Mouse (Mus musculus): ENCODE results near the gene Slc13a2. TPM values are rescaled to one million over a fixed set of nuclear protein-coding genes. Genes with fewer than 3 reads are reported as not detected.
A peak's percentile ranks its signal among the peaks of the same experiment; 100 is the strongest.

Slc13a2 gene
- polyA plus RNA-seq (2015; fragmentation: Nextera tagmentation; extraction: Ambion mirVana) = 1.1 and 1.2 TPM in 2 replicates

DNA sequence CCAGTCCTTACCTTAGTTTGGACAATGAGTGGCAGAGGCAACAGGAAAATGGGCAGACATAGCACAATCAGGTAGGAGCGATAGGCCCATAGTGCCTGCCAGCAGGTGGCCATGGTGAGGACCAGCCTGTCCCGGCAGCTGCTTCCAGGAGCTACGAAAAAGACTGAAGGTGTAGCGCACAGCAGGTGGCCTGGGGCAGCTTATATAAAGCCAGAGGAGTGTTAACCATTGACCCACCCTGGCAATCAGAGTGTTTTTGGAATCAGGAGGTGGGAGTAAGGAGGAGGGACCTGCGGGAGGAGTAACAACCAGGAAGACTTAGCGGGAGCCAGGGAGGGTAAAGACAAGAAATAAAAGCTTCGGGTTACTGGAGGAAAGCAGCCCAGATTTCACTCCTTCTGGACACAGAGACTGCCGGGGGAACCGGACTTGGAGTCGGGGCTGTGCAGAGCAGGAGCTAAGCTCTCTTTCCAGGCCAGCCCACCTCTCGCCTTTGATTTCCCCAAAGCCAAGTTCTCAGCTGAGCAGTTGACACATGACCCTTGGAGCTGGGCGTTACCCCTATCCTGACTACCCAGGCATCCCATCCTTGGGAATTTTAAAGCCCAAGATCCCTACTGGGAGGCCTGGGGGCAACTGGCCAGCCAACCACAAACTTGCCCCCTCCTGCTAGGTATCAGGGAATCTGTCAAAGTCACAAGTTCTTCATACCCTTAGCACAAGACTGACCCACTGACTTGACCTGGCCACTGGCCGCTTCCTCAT is at the start of gene Slc13a2:
Gene Slc13a2 (minus strand): TSS at position 163 of the 765 bp plus-strand sequence.
- peaks cover 25% of the 10 kb centered on the region for H3K4me1 ChIP-seq
- H3K36me3 ChIP-seq = no peaks in the 10 kb centered on the region
- no peak within 1 kb of the TSS for H3K9ac ChIP-seq
- H3K27me3 ChIP-seq = peaks cover 15% of the 10 kb centered on the region
- 11% methylated on average over 13 of the region's 13 CpGs for WGBS
- peak; percentile 79 for ATAC-seq (replicated peaks; ENCODE audit: low FRiP score)
- H3K27ac ChIP-seq = peak within 1 kb of the TSS; percentile 59; the same call in 1 of the 2 replicates
- H3K4me3 ChIP-seq (replicated peaks) = no peak within 1 kb of the TSS
- peak within 1 kb of the TSS; percentile 31 for H3K4me2 ChIP-seq
- no peaks in the 10 kb centered on the region for H3K9me3 ChIP-seq (replicated peaks)

DNA sequence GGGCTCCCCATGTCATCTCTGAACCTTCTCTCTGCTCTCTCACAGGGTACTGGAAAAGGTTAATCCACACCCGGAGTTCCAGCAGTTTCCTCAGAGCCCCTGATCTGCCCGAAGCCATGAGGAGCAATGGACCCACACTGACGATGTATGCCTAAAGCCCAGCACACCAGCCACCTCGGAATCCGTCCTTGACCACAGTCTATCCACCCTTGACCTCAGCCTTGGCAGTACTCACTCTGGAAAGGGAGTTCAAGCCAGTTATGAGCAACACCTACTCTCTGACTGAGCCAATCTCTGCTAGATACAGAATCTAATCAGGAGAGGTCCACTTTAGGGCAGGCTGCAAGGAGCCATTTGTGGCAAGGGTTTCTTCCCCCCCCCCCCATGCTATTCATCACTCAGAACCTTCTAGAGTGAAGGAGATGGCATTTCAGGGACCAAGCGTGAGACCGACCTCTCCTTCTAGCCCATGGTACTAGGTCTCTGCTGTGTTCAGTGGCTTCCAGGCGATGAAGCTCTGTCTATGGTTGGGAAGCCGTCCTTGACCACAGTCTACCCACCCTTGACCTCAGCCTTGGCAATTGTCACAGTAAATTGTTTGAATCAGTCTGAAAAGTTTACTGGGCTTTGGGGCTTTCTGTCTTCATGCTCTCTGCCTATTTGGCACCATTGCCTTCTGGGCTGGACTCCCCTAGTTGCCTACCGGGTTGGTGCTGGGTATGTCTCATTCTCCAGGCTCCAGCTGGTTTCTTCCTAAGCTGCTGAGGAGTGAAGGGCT is 49.5 kb upstream of the Slc13a2 start:
- 88% methylated on average over 10 of the region's 10 CpGs for WGBS

DNA sequence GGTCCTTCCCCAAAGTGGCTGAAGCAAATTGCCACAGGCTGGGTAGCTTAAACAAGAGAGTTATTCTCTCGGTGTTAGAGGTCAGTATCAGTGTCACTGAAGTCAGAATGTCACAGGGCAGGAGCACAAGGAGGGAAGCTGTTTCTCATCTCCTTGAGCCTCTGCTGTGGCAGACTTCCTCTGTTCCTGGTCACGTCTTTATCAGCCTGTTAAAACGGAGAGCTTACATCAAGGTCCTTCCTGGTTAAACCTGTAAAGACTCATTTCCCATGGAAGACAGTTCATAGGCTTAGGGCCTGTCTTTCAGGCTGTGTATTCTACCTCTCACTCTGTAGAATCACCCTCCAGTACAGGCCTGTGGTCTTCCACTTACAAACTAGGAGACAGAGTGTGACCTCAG is 45.9 kb upstream of the Slc13a2 start:
- Histone ChIP-seq H3K4me2 (no peak overlapping the region), H3K36me3 (no peaks in the 10 kb centered on the region), H3K27ac (no peak overlapping the region), H3K9ac (no peak overlapping the region), H3K27me3 (no peaks in the 10 kb centered on the region), H3K4me3 (replicated peaks) (no peak overlapping the region), H3K4me1 (peaks cover 26% of the 10 kb centered on the region), H3K9me3 (replicated peaks) (no peaks in the 10 kb centered on the region)
- no peak for ATAC-seq (replicated peaks; ENCODE audit: low FRiP score)
- WGBS = 43% methylated on average over 3 of the region's 3 CpGs

More for the DNA sequence above, 49.5 kb upstream of the Slc13a2 start:
- ATAC-seq (replicated peaks; ENCODE audit: low FRiP score) = no peak
- H3K9ac ChIP-seq = no peak overlapping the region
- H3K36me3 ChIP-seq = no peaks in the 10 kb centered on the region
- peaks cover 5% of the 10 kb centered on the region for H3K4me1 ChIP-seq
- H3K9me3 ChIP-seq (replicated peaks) = no peaks in the 10 kb centered on the region
- no peaks in the 10 kb centered on the region for H3K27me3 ChIP-seq
- no peak overlapping the region for H3K4me3 ChIP-seq (replicated peaks)
- no peak overlapping the region for H3K27ac ChIP-seq
- H3K4me2 ChIP-seq = no peak overlapping the region

DNA sequence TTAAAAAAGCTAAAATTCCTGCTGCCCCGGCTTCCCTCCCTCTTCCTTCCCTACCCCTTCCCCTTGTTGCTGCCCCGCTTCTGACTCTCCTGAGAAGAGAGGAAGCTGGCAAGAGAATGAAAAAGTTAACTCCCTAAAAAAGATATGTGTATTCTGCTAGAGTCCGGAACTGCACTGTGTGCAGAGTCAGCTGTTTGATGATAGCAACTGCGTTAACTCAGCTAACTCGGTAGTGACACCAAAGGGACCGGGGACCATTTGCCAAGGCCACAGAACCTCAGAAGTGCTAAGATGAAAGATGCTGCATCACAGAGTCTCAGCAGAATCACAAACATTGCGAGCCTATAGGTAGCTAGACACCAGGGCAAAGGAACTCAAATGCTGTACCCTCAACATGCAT is 45.5 kb upstream of the Slc13a2 start:
- H3K4me3 ChIP-seq (replicated peaks) = no peak overlapping the region
- no peaks in the 10 kb centered on the region for H3K9me3 ChIP-seq (replicated peaks)
- H3K4me2 ChIP-seq = no peak overlapping the region
- no peaks in the 10 kb centered on the region for H3K27me3 ChIP-seq
- H3K27ac ChIP-seq = no peak overlapping the region
- ATAC-seq (replicated peaks; ENCODE audit: low FRiP score) = no peak
- WGBS = 69% methylated on average over 7 of the region's 7 CpGs
- H3K4me1 ChIP-seq = peaks cover 27% of the 10 kb centered on the region
- no peaks in the 10 kb centered on the region for H3K36me3 ChIP-seq
- H3K9ac ChIP-seq = no peak overlapping the region

DNA sequence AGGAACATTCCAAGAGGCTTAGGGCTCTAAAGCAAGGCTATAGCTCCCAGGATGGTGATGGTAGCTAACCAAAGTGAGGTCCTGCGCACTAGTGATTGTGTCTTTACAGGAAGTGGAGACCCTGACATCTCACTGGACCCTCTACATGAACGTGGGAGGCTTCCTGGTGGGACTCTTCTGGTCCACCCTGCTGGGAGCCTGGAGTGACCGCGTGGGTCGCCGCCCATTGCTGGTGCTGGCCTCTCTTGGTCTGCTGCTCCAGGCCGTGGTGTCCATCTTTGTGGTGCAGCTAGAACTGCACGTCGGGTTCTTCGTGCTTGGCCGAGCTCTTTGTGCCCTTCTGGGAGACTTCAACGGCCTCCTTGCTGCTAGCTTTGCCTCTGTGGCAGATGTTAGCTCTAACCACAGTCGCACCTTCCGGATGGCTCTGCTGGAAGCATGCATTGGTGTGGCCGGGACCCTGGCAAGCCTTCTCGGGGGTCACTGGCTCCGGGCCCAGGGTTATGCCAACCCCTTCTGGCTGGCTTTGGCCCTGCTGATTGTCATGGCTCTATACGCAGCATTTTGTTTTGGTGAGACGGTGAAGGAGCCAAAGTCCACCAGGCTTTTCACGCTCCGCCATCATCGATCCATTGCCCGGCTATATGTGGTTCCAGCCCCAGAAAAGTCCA is 44.4 kb upstream of the Slc13a2 start:
- WGBS = 66% methylated on average over 23 of the region's 23 CpGs
- peaks cover 27% of the 10 kb centered on the region for H3K4me1 ChIP-seq
- H3K9me3 ChIP-seq (replicated peaks) = no peaks in the 10 kb centered on the region
- H3K27me3 ChIP-seq = no peaks in the 10 kb centered on the region
- peak overlapping the region; percentile 81 for H3K4me3 ChIP-seq (replicated peaks)
- H3K4me2 ChIP-seq = peak overlapping the region; percentile 91
- ATAC-seq (replicated peaks; ENCODE audit: low FRiP score) = peak; percentile 23; the same call in 1 of the 2 replicates
- H3K27ac ChIP-seq = peak overlapping the region; percentile 97
- no peaks in the 10 kb centered on the region for H3K36me3 ChIP-seq
- H3K9ac ChIP-seq = peak overlapping the region; percentile 84

DNA sequence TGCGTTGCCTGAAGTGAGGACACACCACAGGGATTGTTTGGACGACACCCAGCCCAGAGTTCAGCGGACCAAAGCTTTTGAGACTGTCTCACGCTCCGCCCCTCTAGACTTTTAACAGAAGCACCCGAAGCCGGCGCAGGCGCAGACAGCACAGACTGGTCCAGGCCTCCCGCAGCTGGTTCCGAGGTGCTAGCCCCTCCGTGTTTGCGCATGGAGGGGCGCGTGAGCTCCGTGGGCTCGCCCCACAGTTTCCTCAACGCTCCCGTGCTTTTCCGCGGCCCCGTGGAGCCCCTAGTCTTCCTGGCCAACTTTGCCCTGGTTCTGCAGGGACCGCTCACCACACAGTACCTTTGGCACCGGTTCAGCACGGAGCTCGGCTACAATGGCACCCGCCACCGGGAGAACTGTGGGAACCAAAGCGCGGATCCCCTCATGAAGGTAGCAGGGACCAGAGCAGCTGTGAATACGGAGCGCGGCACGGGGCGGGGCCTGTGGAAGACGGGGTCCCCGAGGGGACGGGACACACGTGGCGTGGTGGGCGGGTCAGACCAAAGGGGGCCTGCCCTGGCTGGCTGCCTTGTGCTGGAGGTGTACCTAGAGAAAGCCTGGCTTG is 43.7 kb upstream of the Slc13a2 start, which contains the start of gene Slc46a1:
Gene Slc46a1 (plus strand): TSS at position 130 of the 613 bp plus-strand sequence.
- no peaks in the 10 kb centered on the region for H3K27me3 ChIP-seq
- peak within 1 kb of the TSS; percentile 81 for H3K4me3 ChIP-seq (replicated peaks)
- no peaks in the 10 kb centered on the region for H3K9me3 ChIP-seq (replicated peaks)
- H3K27ac ChIP-seq = peak within 1 kb of the TSS; percentile 97
- under 1% methylated on average over 41 of the region's 41 CpGs for WGBS
- peak within 1 kb of the TSS; percentile 91 for H3K4me2 ChIP-seq
- ATAC-seq (replicated peaks; ENCODE audit: low FRiP score) = peak; percentile 96
- H3K36me3 ChIP-seq = no peaks in the 10 kb centered on the region
- H3K9ac ChIP-seq = peak within 1 kb of the TSS; percentile 84
- peaks cover 27% of the 10 kb centered on the region for H3K4me1 ChIP-seq

DNA sequence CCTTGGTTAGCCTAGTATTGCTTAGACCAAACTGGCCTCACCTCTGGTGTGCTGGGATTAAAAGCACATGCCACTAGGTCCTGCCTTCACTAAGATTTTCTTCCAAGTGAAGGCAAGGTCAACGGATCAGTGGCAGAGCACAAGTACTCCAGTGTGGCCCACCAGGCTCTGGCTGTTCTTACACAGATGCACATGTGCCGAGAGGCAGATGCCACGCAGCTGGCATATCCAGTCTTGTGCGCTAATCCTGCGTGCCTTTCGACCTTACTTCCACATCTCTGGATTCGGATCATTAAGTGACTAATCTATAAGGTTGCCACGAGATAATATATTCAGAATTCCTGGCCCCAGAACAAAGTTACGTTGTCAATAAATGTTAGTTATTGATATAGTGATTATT is 43.1 kb upstream of the Slc13a2 start:
- no peak for ATAC-seq (replicated peaks; ENCODE audit: low FRiP score)
- WGBS = 21% methylated on average over 9 of the region's 9 CpGs
- peak overlapping the region; percentile 97 for H3K27ac ChIP-seq

DNA sequence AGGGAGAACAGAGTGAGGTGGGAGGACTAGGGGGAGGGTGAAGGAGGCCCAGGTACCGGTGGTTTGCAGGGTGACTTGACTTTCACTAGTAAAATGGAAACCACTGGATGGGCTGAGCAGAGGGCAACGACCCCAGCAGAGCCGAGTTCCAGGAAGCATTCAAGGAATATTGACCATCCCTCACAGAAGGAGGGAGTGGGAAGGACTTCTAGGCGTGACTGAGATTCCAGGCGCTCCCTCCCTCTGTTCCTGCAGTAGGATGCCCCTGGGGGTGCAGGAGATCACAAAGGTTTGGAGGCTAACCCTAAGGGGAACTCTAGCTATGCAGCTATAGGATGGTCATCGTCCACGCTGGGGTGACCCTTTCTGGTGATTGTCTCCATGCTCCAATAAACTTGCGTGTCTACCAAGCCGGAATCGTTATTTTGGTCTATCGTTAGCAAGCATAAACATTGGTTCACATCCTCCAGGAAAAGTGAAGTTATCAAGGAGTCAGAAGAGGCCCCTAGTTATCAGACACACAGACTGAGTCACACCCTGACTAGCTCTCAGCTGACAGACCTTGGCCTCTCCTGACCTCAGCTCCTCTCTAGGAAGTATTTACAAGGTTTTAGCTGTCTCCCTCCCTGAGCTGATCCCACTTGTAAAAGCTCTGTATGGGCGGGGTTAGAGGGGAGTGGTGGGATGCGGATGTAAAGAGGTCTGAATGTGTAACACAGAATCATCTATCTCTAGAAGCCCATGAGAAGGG is 41.4 kb upstream of the Slc13a2 start:
- no peak overlapping the region for H3K9ac ChIP-seq
- 55% methylated on average over 13 of the region's 13 CpGs for WGBS
- H3K4me3 ChIP-seq (replicated peaks) = no peak overlapping the region
- ATAC-seq (replicated peaks; ENCODE audit: low FRiP score) = no peak
- no peak overlapping the region for H3K27ac ChIP-seq
- H3K36me3 ChIP-seq = no peaks in the 10 kb centered on the region
- no peaks in the 10 kb centered on the region for H3K27me3 ChIP-seq
- H3K4me1 ChIP-seq = peaks cover 27% of the 10 kb centered on the region
- no peak overlapping the region for H3K4me2 ChIP-seq
- no peaks in the 10 kb centered on the region for H3K9me3 ChIP-seq (replicated peaks)

More for the DNA sequence above, 43.1 kb upstream of the Slc13a2 start:
- Histone ChIP-seq H3K9me3 (replicated peaks) (no peaks in the 10 kb centered on the region), H3K9ac (peak overlapping the region; percentile 84; the same call in 1 of the 2 replicates), H3K4me1 (peaks cover 27% of the 10 kb centered on the region), H3K27me3 (no peaks in the 10 kb centered on the region), H3K4me3 (replicated peaks) (peak overlapping the region; percentile 81), H3K36me3 (no peaks in the 10 kb centered on the region), H3K4me2 (peak overlapping the region; percentile 91)

DNA sequence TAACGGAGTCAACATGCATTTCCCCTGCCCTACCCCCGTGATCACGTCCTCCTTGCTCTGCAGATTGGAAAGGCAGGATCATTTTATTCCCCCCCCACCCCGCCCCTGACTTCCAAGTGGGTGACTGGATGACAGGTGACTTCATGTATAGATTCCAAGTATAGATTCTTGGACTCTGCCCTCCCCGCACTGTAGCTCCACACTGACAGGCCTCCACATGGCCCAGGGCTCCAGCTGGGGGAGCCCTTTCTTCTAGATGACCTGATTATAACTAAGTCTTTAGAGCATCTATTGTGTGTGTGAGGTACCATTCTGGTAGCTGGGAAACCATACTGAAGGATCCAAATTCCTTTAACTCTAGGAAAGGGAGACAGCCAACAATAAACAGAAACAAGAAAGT is 40.7 kb upstream of the Slc13a2 start:
- 83% methylated on average over 5 of the region's 5 CpGs for WGBS
- Histone ChIP-seq H3K27me3 (no peaks in the 10 kb centered on the region), H3K9me3 (replicated peaks) (no peaks in the 10 kb centered on the region), H3K36me3 (no peaks in the 10 kb centered on the region), H3K9ac (no peak overlapping the region), H3K4me2 (no peak overlapping the region), H3K4me3 (replicated peaks) (no peak overlapping the region), H3K27ac (no peak overlapping the region), H3K4me1 (peaks cover 27% of the 10 kb centered on the region)
- ATAC-seq (replicated peaks; ENCODE audit: low FRiP score) = no peak

DNA sequence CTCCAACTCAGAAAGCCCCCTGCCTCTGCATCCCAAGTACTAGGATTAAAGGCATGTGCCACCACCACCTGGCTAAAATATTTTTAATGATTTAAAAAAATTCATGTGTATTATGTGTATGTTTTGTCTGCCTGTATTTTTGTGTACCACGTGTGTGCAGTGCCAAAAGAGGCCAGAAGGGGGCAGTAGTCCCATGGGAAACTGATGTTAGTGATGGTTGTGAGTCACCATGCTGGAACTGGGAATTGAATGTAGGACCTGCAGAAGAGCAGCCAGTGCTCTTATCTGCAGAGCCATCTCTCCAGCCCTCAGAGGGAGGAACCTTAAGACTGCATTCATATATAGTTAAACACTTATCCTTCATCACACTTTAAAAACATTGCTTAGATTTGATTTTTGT is 39.9 kb upstream of the Slc13a2 start:
- Histone ChIP-seq H3K4me3 (replicated peaks) (no peak overlapping the region), H3K36me3 (no peaks in the 10 kb centered on the region), H3K4me1 (peaks cover 26% of the 10 kb centered on the region), H3K9me3 (replicated peaks) (no peaks in the 10 kb centered on the region), H3K27me3 (no peaks in the 10 kb centered on the region), H3K27ac (no peak overlapping the region), H3K9ac (no peak overlapping the region), H3K4me2 (no peak overlapping the region)
- WGBS = 59% methylated on average over 1 of the region's 1 CpGs
- no peak for ATAC-seq (replicated peaks; ENCODE audit: low FRiP score)

DNA sequence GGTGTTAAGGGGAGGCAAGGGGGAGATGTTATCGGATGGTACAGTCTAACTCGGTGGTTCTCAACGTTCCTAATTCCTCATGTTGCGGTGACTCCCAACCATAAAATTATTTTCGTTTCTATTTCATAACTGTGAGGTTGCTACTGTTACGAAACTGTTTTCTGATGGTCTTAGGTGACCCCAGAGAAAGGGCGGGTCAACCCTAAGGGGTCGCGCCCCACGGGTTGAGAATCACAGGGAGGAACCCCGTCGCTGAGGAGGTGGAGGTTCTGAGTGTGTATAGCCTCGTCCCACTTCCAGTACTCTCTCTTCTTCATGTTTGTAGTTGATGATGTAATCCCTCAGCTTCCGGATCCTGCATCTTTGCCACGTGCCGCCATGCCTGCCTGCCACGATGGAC is 36.7 kb upstream of the Slc13a2 start:
- Histone ChIP-seq H3K4me3 (replicated peaks) (no peak overlapping the region), H3K27me3 (0 out of 2 replicates have a peak, but pooled peaks cover 2% of the 10 kb centered on the region), H3K4me1 (peaks cover 11% of the 10 kb centered on the region), H3K9me3 (replicated peaks) (no peaks in the 10 kb centered on the region), H3K9ac (no peak overlapping the region), H3K36me3 (no peaks in the 10 kb centered on the region), H3K4me2 (no peak overlapping the region), H3K27ac (no peak overlapping the region)
- WGBS = 80% methylated on average over 17 of the region's 17 CpGs
- no peak for ATAC-seq (replicated peaks; ENCODE audit: low FRiP score)

All from kidney, embryonic 15.5 days (tissue).